Mouse (Mus musculus) hematopoietic stem cell, adult 5-6 weeks (primary cell): Measurements from ENCODE around the gene Ssr1. TPM values are rescaled to one million over a fixed set of nuclear protein-coding genes. Genes with fewer than 3 reads are reported as not detected.

Source experiments
- ATAC-seq, 2 experiments: fragments of 125-278 bp in 1 of 2; replicated peaks in 1 of 2; 2 replicates each; pipeline ENCODE4 v1.8.0; 2016 to 2017; ENCODE audit warnings: inconsistent platforms in 2 of 2, mild to moderate bottlenecking in 2 of 2, moderate number of reproducible peaks in 2 of 2, low read depth in 1 of 2, moderate TSS enrichment in 1 of 2; ENCODE audit not compliant: low FRiP score in 2 of 2, poor library complexity in 2 of 2, severe bottlenecking in 2 of 2, insufficient read depth in 1 of 2, low TSS enrichment in 1 of 2
- total RNA-seq: library from RNA; stranded (forward); fragments of 172-1452, 232-1000 nt; gene quantifications from 2 replicates; pipeline ENCODE4 v1.2.3, GENCODE M21; 2017

Ssr1 gene
- total RNA-seq, 1 experiment from 2014 or later: 117 TPM

- no peak for ATAC-seq
Measured at GRCm38 (mm10) chr13:37934920-37935319, 59.1 kb downstream of the Ssr1 start.

GRCm38 (mm10) chr13:37934075-37934474 lies 59.9 kb downstream of the Ssr1 start:
- ATAC-seq: no peak

- no peak for ATAC-seq
Measured at GRCm38 (mm10) chr13:37931210-37931922, 62.7 kb downstream of the Ssr1 start.

- 0 out of 4 replicates have a peak, but pooled peaks of 1 of the 2 experiments have one; percentile 4 for ATAC-seq
Measured at GRCm38 (mm10) chr13:37930621-37931020, 63.4 kb downstream of the Ssr1 start.

DNA sequence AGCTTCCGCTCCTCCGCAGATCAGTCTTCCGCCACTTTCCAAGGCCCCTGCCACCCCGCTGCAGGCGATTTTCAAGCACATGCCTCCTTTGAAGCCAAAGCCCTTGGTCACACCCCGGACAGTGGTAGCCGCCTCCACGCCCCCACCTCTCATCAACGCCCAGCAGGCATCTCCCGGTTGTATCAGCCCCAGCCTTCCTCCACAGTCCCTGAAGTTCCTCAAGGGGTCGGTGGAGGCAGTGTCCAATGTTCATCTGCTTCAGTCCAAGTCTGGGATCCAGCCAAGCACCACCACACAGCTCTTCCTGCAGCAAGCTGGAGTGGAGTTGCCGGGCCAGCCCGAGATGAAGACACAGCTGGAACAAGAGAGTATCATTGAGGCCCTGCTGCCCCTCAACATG lies 63.9 kb downstream of the Ssr1 start:
- ATAC-seq: no peak

- no peak for ATAC-seq
Measured at GRCm38 (mm10) chr13:37929532-37929931, 64.5 kb downstream of the Ssr1 start.

DNA sequence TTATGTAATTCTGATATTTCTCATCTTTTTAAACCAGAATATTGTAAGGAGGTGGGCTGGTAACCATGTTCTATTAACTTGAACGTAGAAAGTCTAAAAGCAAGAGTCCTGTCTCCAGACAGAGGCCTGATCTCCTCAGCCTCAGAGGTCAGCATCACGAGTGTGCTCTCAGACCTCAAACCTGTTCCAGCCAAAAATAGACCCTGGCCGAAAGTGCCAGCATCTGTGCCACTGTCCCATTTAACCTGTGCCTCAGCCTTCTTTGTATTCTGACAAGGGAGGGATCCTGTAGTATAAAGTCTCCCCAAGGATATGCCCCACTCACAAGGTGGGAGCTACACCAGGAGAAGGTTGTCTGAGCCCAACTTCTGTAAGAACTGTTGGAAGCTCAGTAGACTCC lies 67.6 kb downstream of the Ssr1 start:
- ATAC-seq: no peak

- ATAC-seq: no peak
Measured at GRCm38 (mm10) chr13:37924461-37924948, 69.5 kb downstream of the Ssr1 start.

DNA sequence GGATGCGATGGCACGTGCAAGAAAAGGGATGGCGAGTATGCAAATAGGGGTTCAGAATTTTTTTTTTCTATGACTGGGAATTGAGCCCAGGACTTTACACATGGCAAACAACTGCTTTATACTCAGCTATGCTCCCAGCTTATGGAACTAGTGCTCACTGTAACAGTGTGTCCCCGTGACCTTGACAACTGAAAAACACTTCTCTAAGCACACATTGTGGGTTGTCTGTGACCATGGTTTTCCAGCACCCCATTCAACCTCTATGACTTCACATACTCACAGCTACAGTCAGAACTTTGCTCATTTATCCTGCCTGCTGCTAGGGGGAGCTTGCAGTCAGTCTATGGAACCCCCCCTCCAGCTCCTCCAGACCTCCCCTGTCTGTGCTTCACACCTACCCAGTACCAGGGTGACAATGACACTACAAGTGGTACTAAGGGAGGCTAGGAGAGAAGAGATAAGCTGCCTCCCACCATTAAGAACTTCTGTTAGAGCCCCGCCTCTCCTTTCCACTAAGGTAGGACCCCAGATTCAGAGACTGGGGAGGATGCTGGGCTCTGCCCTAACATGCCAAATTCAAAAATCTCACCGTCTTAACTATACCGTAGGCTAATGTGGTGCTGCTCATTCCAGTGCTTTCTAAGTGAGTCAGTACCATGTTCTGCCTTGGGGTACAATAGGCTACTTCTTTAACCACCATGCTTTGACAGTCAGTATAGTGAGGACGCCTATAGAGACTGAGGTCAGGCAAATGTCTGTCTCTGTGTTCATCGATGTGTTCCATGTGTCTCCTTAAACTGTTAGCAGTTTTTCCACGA lies 70.2 kb downstream of the Ssr1 start:
- no peak for ATAC-seq

- no peak for ATAC-seq
Measured at GRCm38 (mm10) chr13:37923091-37923490, 70.9 kb downstream of the Ssr1 start.

GRCm38 (mm10) chr13:37920727-37921126 lies 73.3 kb downstream of the Ssr1 start:
- no peak for ATAC-seq

GRCm38 (mm10) chr13:37919711-37920277 lies 74.2 kb downstream of the Ssr1 start:
- no peak for ATAC-seq

DNA sequence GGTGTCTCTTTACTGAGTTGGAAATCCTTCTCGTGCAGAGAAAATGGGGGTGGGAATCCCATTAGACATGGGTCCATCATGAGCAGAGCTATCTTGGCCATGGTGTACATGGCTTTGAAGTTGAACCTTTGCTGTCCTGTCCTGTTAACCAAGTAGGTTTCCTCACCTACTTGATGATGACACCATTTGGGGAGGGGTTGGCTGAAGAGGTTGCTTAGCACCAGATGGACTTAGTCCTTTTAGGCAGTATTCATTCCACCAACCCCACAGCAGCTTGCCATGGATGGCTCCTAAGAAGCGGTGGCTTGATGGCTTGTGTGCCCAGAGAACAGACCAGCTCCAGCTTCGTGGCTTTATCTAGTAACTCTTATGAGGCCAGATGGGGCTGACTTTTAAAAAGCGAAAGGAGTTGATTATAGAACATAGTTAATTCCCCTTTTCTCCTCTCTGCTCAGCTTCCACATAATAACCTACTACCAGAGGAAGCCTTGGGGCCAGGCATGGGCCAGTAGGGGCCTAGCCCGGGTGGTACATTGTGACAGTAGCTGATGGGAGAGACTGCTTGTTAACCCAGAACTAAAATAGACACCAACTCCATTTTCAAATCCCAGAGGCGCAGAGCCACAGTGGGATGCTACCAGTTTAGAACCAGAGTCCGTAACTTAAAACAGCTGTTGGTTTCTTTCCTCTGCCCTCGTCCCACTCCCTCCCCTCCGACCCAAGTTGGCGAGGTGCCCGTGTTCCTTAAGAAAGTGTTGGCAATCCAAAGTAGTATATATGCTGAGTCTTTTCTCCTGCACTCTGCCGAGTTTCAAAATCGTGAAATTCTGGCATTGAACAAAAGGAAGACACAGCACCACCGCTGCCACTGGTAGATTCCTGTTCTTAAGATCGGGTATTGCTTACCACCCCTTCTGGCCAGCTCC lies 75.4 kb downstream of the Ssr1 start:
- ATAC-seq: no peak

Other genes starting within 250 kb of the Ssr1 start
- 25.5 and 25.9 TPM in 2 replicates for gene Rreb1, start 215.8 kb downstream of the Ssr1 start, total RNA-seq
- gene Riok1, start 42.8 kb upstream of the Ssr1 start, total RNA-seq: 187 and 196 TPM in 2 replicates
- gene Cage1, start 42.9 kb upstream of the Ssr1 start, total RNA-seq: 2.7 and 4.6 TPM in 2 replicates
- gene Dsp, start 157.1 kb upstream of the Ssr1 start, total RNA-seq: 0.35 and 0.69 TPM in 2 replicates
- gene Snrnp48, start 210.7 kb upstream of the Ssr1 start, total RNA-seq: 131 and 143 TPM in 2 replicates